Mouse (Mus musculus) left cerebral cortex, adult 8-10 months (tissue): ENCODE measurements around the gene Snrpg. TPM values are rescaled to one million over a fixed set of nuclear protein-coding genes. Genes with fewer than 3 reads are reported as not detected.

Experiments used
- DNase-seq, 2 experiments: peaks; one replicate each; pipeline ENCODE4 v3.0.0; 2022; ENCODE audit warnings: low spot score in 2 of 2
- total RNA-seq, 4 experiments: library from RNA; stranded (reverse); gene quantifications; 2 replicates each; pipeline ENCODE4 v1.2.4; 2022

Gene Snrpg
- total RNA-seq, 4 experiments from 2014 or later: 47.4 to 75.1 (median 61.7) TPM

DNA sequence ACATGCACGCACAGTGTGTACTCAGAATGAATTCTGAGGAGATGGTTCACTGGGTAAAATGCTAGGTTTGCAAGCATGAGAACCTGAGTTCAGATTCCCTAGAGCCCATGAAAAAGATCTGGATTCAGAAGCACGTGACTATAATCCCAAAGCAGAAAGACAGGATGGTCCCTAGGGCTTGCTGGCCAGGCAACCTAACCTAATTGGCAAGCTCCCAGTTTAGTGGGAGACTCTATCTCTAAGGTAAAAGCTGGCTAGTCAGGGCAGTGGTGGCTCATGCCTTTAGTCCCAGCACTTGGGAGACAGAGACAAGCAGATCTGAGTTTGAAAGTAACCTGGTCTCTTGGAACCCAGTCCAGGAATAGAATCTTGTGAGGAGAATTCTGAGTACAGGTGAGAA is 27.9 kb downstream of the Snrpg start:
- no peak for DNase-seq

DNA sequence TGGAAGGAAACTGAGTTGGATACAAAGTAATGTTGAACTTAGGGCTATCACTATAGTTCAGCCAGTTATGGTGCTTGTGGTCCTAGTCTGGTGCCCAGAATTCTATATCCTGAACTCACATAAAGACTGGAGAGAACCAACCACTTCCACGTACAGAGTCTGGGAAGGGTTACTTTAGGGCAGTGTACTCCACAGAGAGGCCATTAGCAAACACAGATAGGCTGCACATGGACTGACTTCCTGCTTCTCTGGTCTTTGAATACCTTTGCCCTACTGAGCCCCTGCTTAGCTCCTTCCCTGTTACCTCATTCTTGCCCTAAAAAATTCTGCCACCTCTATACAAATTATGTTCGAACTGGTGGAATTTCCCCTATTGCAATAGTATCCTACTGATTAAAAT is 28.9 kb downstream of the Snrpg start:
- no peak for DNase-seq

DNA sequence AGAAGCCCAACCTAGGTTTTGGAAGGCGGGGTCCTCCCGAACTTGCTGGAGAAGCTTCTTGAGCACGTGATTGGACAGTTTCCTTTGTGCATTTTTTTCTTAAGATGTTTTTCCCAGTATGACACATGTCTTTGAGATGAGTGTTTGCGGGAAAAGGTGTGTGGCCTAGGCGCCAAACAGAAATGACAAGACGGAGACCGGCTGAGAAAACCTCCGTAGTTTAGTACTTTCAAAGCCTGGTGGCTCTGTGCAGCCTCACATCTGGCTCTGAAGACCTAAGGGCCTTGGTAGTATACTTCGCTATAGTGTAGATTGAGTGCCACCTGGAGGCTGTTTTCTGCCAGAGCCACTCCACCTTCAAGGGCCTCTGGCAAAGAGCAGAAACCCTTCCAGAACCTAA is 29.9 kb downstream of the Snrpg start:
- DNase-seq: no peak

DNA sequence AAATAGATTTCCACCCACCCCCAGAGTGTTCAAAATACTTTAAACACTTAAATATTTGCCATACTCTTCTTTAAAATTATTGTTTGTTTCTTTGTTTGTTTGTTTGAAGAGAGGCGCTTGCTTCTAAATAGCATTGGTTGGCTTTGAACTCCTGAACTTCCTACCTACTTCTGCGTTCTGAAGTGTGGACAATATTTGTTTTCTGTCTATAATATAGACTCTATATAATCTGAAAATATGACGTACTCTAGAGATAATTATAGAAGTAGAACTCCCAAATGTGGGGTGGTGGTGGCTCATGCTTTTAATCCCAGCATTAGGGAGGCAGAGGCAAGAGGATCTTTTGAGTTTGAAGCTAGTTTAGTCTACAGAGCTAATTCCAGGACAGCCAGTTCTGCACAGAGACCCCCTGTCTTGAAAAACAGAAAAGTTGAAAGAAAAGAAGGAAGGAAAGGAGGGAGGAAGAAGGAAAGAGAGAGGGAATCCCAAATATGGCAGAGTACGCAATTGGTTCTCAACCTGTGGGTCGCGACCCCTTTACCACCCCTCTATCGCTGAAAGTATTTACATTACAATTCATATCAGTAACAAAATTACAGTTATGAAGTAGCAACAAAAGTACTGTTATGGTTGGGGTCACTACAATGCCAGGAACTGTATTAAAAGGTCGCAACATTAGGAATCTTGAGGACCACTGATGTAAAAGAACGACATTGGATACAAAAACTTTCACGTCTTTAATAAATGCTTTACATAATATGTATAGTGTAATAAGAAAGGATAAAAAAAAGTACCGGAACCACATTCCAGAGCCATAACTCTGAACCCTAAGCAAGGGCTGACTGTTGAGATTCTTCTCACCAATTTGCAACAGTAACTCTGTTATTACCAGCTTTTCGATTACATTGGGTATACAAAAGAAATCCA is 31.8 kb downstream of the Snrpg start:
- no peak for DNase-seq

DNA sequence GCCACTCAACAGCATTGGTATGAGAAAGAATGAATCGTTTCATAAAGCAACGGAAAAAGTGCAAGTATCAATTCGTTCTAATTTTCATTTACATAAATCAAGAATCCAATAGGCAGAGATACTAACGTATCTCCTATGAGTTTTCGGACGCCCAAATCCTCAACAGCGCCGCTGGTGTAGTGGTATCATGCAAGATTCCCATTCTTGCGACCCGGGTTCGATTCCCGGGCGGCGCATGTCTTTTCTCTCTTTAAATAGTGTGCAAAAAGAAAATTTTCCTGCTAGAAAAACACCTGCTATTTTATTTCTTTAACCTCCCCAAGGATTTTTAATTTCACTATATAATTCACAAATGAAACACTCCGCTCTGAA is 32.6 kb downstream of the Snrpg start:
- DNase-seq: peak in 1 of 2 experiments; percentile 100

DNA sequence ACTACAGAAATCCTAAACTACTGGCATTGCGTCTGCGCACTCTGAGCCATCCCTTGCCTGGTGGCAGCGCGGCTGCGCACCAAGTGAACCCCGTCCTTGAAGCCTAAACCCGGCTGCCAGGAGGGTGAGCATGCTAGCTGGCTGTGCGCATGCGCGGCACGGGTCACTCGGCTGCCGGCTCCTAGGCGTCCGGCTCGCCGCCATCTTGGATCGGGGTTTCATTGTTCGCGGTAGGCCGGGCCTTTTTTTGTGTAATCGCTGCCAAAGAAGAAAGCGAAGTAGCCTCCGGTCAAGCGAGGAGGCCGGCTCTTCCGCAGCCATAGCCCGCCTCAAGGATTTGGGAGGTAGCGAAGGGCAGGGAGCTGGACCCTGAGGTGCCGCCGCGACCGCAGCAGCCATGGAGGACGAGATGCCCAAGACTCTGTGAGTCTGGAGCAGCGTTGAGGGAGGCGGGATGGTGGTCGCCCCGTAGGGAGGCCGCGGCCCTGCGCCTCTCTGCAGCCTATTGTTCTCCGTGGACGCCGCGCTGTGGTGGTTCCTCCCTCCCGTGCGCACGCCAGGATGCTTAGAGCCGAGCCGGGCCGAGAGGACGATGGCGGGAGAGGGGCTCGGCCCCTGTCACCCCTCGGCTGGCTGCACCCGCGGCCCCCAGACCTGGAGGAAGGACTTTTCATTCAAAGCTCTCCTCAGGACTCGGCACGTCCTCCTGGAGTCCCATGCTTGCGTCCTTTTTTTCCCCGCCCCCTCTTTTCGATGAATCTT is 33.2 kb downstream of the Snrpg start, which contains the start of gene Tia1:
TSS of gene Tia1 (plus strand) at position 120 of the 762 bp plus-strand sequence.
- peak; percentile 87 to 97 for DNase-seq

DNA sequence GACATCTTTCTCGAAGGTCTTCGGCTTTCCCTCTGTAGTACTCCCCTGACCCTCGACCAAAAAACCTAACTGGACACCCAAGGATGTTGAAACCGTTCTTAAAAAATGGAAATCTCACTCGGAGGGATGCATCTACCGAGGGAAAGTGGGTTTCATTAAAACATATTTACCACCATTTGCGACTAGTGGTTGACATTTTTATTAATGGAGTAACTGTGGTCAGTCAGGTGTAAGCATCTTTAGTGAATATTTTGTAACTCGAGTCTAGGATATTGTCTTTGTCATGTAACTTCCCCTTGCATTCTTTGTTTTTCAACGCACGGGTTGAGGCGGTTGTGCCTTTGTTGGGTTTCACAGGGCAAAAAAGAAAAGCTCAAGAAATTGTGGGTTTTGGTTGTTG is 33.9 kb downstream of the Snrpg start:
- DNase-seq: no peak

DNA sequence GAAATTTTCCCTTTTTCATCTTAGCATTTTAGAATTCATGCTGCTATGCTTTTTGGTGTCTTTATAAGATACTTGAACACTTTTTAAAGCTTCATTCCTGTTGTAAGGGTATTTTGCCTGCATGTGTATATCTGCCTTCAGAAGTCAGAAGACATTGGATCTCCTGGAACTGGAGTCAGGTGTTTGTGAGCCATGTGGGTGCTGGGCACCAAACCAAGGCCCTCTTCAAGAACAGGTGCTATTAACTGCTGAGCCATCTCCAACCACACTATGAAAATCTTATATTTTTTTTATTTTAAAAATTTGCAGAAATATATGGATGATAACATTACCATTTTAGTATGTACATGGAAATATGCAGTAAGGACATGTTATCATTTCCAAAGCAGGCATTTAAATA is 35.2 kb downstream of the Snrpg start:
- DNase-seq: no peak

DNA sequence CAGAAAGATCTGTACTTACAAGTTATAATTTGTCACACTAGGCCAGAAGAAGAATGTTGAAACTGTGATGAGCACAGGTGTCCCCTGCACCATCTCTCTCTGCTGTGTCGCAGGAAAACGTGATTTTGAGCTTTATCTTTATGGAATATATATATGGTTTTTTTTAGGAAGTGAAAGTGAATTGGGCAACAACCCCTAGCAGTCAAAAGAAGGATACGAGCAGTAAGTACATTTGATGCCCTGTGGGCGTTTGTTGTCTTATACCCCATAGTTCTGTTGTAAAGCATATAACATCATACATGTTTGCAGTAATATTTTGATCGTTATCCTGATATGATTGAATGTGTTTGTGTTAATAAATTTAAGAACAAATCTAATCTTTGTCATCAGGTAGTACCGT is 47.6 kb downstream of the Snrpg start:
- no peak for DNase-seq

DNA sequence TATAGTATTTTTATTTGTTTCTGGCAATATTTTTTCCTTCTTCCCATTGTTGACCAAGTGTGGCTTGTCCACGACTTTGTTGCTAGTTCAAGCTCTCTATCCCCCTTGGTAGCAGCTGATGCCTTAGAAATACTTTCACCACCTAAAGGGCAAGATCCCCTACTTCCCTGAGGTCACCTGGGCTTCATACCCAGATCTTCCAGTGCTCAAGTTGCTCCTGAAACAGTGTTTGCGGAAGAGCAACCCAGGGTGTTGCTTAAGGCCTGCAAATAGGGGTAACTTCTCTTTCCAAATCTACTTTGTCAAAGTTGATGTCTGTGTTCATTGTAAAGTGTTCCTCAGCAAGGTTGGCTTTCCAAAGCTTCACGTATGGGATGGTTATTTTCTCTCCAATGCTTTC is 48.1 kb downstream of the Snrpg start:
- no peak for DNase-seq

DNA sequence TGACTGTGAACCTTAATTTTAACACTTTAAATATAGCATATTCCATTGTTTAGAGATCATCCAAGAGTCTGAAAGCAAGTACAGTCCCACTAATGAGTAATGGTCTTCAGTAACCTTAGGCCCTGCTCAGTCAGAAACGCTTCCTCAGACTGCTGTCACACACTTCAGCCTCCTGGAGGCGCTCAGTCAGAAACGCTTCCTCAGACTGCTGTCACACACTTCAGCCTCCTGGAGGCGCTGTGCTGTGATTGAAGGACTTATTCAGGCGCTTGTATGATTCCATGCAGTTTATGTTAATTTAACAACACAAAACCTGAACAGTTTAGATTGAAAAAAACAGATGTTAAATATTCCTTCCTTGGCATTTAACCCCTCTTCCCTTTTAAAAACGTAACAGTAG is 49.4 kb downstream of the Snrpg start:
- no peak for DNase-seq

DNA sequence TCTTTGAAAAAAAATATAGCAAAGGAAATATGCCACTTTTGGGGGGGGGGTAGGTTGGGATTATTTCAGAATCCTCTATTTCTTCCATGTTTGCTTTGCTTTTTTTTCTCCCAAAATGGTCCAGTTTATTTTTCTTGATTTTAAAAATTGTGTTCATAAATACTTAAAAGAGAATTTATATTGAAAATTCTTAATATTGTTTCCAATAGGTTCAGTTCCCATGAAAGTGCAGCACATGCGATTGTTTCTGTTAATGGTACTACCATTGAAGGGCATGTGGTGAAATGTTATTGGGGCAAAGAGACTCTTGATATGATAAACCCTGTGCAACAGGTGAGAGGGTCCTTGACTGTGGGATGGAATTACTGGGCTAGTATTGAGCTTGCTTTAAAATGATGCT is 55.3 kb downstream of the Snrpg start, which contains the start of gene Gm44790:
TSS of gene Gm44790 (plus strand) at position 301 of the 400 bp plus-strand sequence.
- DNase-seq: no peak

Other genes starting within 250 kb of the Snrpg start
- 10 to 100 TPM; 27.1 to 30.1 (median 29.1) TPM for gene Tgfa, start 176.1 kb upstream of the Snrpg start, total RNA-seq
- gene Fam136a, start 5.7 kb upstream of the Snrpg start, total RNA-seq: 10 to 100 TPM; 22.6 to 27.0 (median 23.1) TPM
- gene Pcyox1, start 25.9 kb downstream of the Snrpg start, total RNA-seq: 100 to 1,000 TPM; 115 to 118 (median 116) TPM
- gene Tia1, start 32.9 kb downstream of the Snrpg start, total RNA-seq: 100 to 1,000 TPM in 2 of 4 experiments, 10 to 100 TPM in 2; 91.0 to 107 (median 99.9) TPM
- 1 to 10 TPM in 1 of 4 experiments, under 1 TPM in 1, not detected in 2; 0.84 to 3.2 TPM for gene Gm44790, start 55.4 kb downstream of the Snrpg start, total RNA-seq
- 10 to 100 TPM; 19.3 to 25.6 (median 22.3) TPM for gene C87436, start 67.1 kb downstream of the Snrpg start, total RNA-seq
- 100 to 1,000 TPM; 179 to 184 (median 180) TPM for gene Pcbp1, start 155.0 kb downstream of the Snrpg start, total RNA-seq